Mouse (Mus musculus) heart, adult 9 months (tissue): ENCODE data around the gene Scimp.

Source experiments
- DNase-seq, 2 experiments: peaks; one replicate each; pipeline ENCODE4 v3.0.0; 2022; ENCODE audit warnings: low spot score in 2 of 2

The Scimp gene

GRCm38 (mm10) chr11:70812365-70812764 lies at the start of gene Scimp:
Gene Scimp, minus strand, starts transcription at chr11:70812586.
- no peak for DNase-seq

DNA sequence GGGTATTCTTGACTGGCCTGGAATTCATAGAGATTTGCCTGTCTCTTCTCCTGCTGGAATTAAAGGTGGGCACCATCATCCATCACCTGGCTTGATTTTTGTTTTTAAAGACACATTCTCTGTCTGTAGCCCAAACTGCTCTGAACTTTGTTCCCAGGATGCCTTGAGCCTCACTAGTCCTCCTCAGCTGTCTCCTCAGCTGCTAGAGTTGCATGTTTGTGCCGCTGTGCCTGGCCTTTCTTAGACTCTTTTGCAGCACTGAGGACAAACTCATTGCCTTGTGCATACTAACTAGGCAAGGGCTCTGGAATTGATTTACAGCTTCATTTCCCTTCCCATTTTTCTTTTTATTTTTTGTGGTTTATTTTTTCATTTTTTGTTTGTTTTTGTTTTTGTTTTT lies 48.0 kb upstream of the Scimp start:
- DNase-seq = no peak

GRCm38 (mm10) chr11:70846029-70846428 lies 33.6 kb upstream of the Scimp start:
- no peak for DNase-seq

DNA sequence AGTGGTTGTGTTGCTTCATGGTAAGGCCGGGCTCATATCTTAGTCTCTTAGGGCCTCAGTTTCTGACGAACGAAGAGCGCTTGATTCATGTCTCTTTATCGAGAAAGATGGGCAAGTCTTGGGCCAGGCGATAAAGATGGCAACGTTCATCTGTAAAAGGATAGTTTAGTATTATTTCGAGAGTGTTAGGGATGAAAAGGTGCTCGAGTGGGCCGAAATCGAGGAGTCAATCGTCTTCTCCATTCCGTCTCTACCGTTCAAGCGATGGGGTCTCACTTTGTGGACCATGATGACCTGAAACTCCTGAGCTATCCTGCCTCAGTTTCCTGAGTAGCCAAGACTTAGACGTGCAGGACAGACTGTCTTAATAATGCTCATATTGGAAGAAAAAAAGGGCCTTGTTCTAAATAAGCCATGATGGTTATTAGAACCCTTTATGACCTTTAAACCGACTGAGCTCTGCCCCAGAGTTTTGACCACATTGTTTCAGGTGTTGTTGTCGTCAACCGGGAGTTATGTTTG lies 33.1 kb upstream of the Scimp start:
- DNase-seq = no peak

GRCm38 (mm10) chr11:70844559-70845456 lies 32.4 kb upstream of the Scimp start, which contains the start of gene Rabep1:
Gene Rabep1, plus strand, starts transcription at chr11:70844778.
- peak; percentile 91 to 92 for DNase-seq

- DNase-seq = peak in 1 of 2 experiments; percentile 19
These were observed 31.5 kb upstream of the Scimp start for GRCm38 (mm10) chr11:70843701-70844551.

DNA sequence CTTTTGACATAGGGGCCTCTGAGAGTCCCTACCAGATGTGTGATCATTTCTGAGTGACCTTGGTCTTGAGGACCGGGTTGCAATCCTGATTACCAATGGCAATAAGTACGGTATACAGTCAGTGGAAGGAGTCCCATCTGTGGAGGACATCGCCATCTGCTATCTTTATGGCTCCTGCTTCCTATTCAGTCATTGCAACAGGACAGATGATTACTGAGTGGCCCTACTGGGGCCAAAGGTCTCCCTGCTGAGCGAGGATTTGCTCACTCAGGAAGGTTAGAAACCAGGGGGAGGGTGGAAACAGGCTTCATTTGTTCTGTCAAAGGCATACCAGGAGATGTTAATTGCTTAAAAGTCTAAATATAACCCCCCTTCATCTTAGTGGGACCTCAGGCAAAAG lies 30.6 kb upstream of the Scimp start:
- no peak for DNase-seq

DNA sequence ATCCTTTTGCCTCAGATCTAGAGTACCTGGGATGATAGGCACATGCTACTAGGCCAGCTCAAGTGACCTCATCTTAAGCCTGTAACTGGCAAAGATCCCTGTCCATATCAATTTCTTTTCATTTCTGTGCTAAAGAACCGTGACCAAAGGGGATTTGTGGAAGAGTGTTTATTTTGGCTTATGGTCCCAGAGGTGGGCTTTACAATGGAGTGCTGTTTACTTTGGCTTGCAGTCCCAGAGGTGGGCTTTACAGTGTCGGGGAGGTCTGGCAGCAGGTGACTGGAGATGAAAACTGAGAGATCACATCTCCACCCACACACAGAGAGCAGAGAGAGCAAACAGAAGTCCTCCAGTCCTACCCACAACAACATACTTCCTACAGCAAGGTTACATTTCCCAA lies 26.2 kb upstream of the Scimp start:
- DNase-seq = no peak

GRCm38 (mm10) chr11:70837031-70837430 lies 24.6 kb upstream of the Scimp start:
- no peak for DNase-seq

DNA sequence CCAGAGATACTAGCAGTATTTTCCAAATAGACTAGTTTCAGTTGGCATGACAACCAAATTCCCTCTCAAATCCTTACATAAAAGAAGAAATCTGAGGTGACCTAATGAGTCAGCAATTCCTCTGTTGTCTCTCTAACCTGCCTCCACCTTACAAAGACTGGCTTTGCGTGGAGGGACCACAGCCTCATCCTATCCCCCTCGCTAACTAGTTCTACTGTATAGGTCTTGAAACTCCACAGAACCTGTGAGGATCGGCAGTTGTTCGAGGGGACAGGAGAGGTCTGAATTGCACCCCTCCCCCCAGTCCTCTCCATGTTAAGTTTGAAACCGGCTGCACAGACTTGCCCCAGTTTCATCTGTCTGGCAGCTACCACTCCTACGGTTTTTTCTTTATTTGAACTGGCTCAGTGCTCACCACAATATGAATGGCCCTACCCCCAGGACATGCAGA lies 23.0 kb upstream of the Scimp start:
- DNase-seq = no peak

DNA sequence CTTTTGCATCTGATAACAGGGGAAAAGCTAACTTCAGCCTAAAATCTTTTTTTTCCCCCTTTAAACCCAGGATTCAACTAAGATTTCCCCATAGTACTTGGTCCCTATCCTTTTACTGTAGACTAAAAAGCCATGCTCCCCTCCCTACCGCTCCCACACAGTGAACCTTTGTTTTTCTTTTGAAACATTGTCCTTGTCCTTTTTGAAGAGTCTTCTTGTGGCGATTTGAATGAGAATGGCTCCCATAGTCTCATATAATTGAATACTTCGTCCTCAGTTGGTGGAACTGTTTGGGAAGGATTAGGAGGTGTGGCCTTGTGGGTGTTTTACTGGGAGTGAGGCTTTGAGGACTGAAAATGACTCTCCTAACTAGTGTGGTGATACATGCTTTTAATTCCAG lies 21.4 kb upstream of the Scimp start:
- no peak for DNase-seq

GRCm38 (mm10) chr11:70833408-70833807 lies 21.0 kb upstream of the Scimp start:
- DNase-seq = no peak

DNA sequence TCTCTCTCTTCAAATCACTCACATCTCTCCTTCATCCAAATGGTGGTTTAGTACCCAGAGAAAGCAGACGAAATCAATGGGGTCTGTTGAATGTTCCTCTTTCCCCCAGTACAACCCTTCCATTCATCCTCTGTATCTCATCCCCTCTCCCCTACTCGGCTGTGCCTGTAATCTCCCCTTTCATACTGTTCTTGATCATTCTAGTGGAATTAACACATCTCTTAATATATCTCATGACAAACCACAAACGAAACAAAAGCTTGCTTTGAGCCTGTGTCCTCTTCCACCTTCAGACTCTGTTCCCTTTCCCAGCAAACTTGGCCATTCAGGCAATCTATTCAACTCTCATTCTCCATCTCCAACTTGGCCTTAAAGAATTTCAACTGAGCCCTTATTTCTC lies 18.8 kb upstream of the Scimp start:
- no peak for DNase-seq

- DNase-seq = no peak
These were observed 16.7 kb upstream of the Scimp start for GRCm38 (mm10) chr11:70828975-70829615.

DNA sequence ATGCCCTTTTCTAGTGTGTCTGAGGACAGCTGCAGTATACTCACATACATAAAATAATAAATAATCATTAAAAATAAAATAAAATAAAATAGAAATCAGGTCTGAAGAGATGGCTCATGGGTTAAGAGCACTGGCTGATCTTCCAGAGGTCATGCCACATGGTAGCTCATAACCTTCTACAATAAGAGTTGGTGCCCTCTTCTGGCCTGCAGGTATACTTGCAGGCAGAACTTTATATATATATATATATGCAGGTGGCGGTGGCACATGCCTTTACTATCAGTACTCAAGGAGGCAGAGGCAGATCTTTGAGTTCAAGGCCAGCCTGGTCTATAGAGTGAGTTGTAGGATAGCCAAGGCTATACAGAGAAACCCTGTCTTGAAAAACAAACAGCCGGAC lies 13.8 kb upstream of the Scimp start:
- DNase-seq = no peak

DNA sequence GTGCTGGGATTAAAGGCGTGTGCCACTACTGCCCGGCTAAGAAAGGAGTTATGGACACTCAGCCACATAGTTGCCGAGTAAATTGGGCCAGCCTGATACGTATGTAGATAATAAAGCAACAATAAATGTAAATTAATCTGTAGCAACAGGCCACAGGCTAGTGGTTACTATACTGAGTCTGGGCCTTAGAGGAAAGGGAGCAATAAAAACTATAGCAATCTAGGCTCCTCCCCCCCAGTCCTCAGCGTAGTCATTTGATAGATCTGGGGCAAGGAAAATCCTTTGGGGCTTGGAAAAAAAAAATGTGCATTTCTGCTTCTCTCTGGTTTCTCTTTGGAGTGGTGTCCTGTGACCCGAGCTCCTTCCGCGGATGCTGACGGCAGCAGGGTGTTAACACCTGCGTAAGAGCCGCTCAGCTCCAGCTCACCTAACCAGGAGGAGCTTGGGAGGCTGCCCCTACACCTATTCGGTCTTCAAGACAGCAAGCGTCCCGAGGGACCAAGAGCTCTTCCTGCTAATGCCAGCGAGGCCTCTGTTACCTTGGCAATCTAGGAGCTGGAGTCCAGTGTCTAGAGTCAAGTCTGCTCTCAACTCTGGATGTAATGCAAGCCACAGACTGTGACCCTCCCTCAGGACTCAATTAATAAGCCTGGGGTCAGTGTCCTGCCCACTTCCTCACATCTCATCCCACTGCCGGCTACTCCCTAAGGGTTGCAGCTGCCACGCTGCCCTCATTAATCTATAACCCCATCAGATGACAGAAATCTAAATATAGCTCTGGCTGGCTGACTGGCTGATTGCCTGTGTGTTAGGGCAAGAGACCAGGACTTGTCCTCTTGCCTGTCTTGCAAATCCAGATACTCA lies 9.6 kb upstream of the Scimp start:
- no peak for DNase-seq

DNA sequence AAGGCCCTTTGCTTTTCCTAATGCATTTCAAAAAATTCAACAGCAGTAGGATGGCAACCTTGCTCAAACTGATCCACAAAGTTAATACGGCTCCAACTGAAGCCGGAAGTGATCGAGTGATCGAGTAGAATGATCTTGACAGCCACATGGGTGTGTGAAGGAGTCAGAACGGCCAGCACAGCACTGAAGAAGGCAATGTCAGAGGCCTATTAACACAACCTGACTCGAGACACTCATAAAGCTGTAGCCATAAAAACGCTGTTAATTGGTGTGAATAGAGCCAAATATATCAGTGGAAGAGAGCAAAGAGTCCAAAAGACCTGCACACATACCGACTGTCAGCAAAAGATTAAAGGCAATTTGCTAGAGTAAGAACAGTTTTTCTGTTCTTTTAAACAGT lies 7.7 kb upstream of the Scimp start:
- no peak for DNase-seq

- DNase-seq = no peak
These were observed 4.4 kb upstream of the Scimp start for GRCm38 (mm10) chr11:70816770-70817169.

GRCm38 (mm10) chr11:70815498-70816078 lies 3.2 kb upstream of the Scimp start:
- DNase-seq = peak in 1 of 2 experiments; percentile 49

DNA sequence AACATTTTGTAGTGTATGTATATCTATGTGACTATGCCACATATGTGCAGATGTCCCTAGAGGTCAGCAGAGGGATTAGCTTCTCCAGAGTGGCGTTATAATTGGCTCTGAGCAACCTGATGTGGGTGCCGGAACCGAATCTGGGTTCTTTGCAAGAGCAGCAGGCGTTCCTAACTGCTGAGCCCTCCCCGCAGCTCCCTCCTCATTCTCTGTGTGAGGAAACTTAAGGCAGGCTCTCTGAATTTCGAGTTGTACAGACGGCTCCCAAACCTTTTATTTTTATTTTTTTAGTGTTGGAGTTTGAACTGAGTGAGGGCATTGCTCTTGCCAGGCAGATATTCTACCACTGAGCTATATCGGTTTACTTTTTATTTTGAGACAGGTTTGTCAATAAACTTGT lies 2.7 kb upstream of the Scimp start:
- no peak for DNase-seq
